Mouse (Mus musculus) testis, postnatal 14 days (tissue): Measurements from ENCODE around the gene Ikzf5.

Source experiments
- DNase-seq: peaks from one replicate; pipeline ENCODE4 v3.0.0; 2021; ENCODE audit warnings: low spot score

The Ikzf5 gene

GRCm38 (mm10) chr7:131345856-131346541 is 64.3 kb downstream of the Ikzf5 start:
- DNase-seq: no peak
